Mouse (Mus musculus) testis, adult 2 months (tissue): ENCODE results near the gene Trim46. TPM values are rescaled to one million over a fixed set of nuclear protein-coding genes. Genes with fewer than 3 reads are reported as not detected.
A peak's percentile ranks its signal among the peaks of the same experiment; 100 is the strongest.

Source experiments
- H3K27ac ChIP-seq: fragments of 200-500 bp; 2 replicates; pipeline ENCODE4 v1.5.1; 2012; ENCODE audit warnings: low read depth, low read length; ENCODE audit not compliant: control insufficient read depth, insufficient read depth
- H3K27me3 ChIP-seq: fragments of 200-500 bp; 2 replicates; pipeline ENCODE4 v1.6.1; 2012; ENCODE audit warnings: mild to moderate bottlenecking, low read length, moderate library complexity; ENCODE audit not compliant: control insufficient read depth, insufficient read depth
- H3K36me3 ChIP-seq: fragments of 200-500 bp; 2 replicates; pipeline ENCODE4 v1.6.1; 2012; ENCODE audit warnings: mild to moderate bottlenecking, low read length; ENCODE audit not compliant: control insufficient read depth, insufficient read depth
- H3K4me1 ChIP-seq: fragments of 200-500 bp; 2 replicates; pipeline ENCODE4 v1.6.1; 2012; ENCODE audit warnings: low read length; ENCODE audit not compliant: control insufficient read depth, insufficient read depth
- H3K4me3 ChIP-seq: fragments of 200-500 bp; 2 replicates; pipeline ENCODE4 v1.5.1; 2012; ENCODE audit warnings: low read depth, mild to moderate bottlenecking, low read length, moderate library complexity, mixed read lengths; ENCODE audit not compliant: control insufficient read depth
- CTCF ChIP-seq: fragments of 200-500 bp; IDR thresholded peaks from 2 replicates; pipeline ENCODE4 v1.5.1; 2012; ENCODE audit warnings: low read depth, mild to moderate bottlenecking, inconsistent platforms, low read length, moderate library complexity; ENCODE audit not compliant: control insufficient read depth, insufficient read depth, insufficient replicate concordance
- POLR2A ChIP-seq: fragments of 200-500 bp; IDR thresholded peaks from 2 replicates; pipeline ENCODE4 v1.6.1; 2012; ENCODE audit warnings: low read depth, mild to moderate bottlenecking, inconsistent platforms, low read length, moderate library complexity; ENCODE audit not compliant: control insufficient read depth
- polyA plus RNA-seq: library from polyadenylated mRNA; depleted of rRNA; stranded (reverse); fragments of >200 nt; gene quantifications from 2 replicates; pipeline ENCODE4 v1.2.3, GENCODE M21; 2012

The Trim46 gene
- polyA plus RNA-seq, 1 experiment = 27.9 TPM

DNA sequence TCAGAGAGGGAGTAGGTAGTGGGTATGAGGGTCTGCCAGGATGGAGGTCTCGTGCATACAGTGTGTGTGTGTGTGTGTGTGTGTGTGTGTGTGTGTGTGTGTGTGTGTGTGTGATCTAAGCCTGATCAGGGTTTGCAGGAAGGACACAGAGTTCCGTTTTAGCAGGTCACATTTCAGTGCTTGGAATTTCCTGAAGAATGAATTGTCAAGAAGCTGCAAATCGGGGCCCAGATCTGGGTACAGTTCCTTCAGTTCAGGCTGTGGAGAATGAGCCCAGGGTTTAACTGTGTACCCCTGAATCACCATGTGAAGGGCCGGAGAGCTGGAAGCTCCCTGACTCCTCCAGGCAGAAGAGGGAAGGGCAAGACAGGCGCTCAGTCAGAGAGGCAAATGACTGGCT lies 41.2 kb upstream of the Trim46 start:
- no peak for TF ChIP-seq CTCF
- TF ChIP-seq POLR2A = no peak

DNA sequence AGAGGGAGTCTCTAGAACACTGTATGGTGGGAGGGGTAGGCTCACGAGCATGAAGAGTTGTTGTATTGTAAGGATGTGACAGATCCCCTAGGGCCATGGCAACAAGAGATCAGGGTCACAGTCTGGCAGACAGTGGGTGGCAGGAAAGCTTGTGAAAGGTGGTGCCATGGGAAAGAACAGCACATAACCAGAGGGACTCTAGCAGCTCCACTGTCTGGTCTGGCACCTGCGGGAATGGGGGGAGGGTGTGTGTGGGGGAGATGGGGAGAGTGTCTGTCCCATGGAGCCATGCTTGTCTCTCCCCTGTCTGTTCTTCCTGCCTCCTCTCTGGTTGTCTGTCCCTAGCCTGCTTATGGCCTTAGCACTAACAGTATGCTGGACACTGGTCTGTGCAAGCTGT lies 39.4 kb upstream of the Trim46 start:
- Histone ChIP-seq H3K4me1 (no peaks in the 10 kb centered on the region; the same call in 1 of the 2 replicates), H3K27me3 (no peaks in the 10 kb centered on the region), H3K4me3 (no peak overlapping the region), H3K27ac (no peak overlapping the region), H3K36me3 (no peaks in the 10 kb centered on the region)
- TF ChIP-seq POLR2A (no peak), CTCF (no peak)

More for the DNA sequence above, 41.2 kb upstream of the Trim46 start:
- no peaks in the 10 kb centered on the region for H3K27me3 ChIP-seq
- H3K27ac ChIP-seq = no peak overlapping the region
- no peaks in the 10 kb centered on the region for H3K4me1 ChIP-seq
- H3K36me3 ChIP-seq = no peaks in the 10 kb centered on the region
- no peak overlapping the region for H3K4me3 ChIP-seq

DNA sequence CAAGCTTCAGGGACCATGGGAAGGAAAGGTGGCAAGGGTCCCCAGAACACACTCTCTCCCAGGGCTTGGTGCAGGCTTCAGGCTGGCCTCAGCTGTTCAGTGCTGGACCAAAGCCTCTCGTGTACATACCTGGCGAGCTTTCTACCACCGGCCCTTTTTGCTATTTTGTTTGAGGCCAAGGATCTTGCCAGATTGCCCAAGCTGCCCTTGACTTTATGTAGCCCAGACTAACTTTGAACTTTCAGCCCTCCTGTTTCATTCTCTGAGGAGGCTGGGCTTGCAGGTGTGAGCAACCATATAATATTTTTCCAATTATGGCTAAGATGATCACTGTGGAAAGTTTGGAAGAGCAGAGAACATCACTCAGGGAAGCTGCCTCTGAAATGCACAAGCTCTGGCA lies 38.2 kb upstream of the Trim46 start:
- Histone ChIP-seq H3K27me3 (no peaks in the 10 kb centered on the region), H3K36me3 (no peaks in the 10 kb centered on the region), H3K4me3 (no peak overlapping the region), H3K4me1 (no peaks in the 10 kb centered on the region; the same call in 1 of the 2 replicates), H3K27ac (no peak overlapping the region)
- no peak for TF ChIP-seq CTCF
- TF ChIP-seq POLR2A = no peak

DNA sequence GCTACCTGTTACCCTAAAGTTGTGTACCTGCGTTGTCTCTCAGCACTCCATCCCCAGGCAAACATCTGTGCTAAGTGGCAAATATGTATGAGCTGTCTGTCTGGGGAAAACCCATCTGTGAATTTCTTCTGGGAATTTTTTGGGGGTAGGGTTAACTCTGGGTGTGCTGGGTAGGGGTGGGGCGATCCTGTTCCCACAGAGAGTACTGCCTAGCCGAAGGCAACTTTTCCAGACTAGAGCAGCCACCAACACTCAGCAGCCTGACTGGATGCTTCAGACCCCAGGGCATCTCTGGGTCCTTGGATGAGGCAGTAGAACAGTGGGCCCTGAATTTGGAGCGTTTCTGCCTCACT lies 36.2 kb upstream of the Trim46 start:
- H3K4me1 ChIP-seq = no peaks in the 10 kb centered on the region; the same call in 1 of the 2 replicates
- no peaks in the 10 kb centered on the region for H3K36me3 ChIP-seq
- H3K27me3 ChIP-seq = no peaks in the 10 kb centered on the region
- TF ChIP-seq CTCF (no peak), POLR2A (no peak)
- no peak overlapping the region for H3K27ac ChIP-seq
- H3K4me3 ChIP-seq = no peak overlapping the region

DNA sequence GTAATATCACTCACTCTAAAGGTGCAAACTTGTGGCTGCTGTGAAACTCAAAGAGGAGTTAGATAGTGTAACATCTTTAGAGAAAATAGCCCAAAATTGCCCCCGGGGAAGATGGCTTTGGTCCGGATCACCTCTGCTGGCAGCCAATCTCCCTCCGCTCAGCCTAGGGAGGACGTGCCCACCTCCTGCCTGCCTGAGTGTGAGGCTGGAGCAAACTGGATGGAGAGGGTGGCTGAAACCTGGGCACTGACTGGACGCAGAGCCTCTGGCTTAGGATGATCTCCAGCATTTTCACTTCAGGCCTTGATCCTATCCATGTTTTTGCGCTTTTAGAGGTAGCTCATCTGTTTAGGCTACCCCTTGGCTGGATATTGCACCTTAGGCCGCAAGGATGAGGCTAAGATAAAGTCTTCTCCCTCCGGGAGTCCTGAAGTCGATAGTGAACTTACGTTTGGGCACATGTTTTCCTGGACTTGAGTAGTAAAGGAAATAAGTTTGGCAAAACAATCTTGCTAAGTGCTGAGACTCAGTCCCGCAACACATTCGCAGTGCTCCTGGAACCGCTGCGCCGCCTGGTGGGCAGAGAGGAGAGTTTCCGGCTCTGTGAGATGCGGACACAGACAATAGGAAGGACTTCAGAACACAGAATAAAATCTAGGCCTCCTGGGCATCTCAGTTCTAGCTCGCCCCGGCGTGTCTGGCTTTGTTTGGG lies 35.6 kb upstream of the Trim46 start:
- no peaks in the 10 kb centered on the region for H3K36me3 ChIP-seq
- no peaks in the 10 kb centered on the region; the same call in 1 of the 2 replicates for H3K4me1 ChIP-seq
- H3K27me3 ChIP-seq = no peaks in the 10 kb centered on the region
- TF ChIP-seq CTCF (peak; percentile 89), POLR2A (no peak)
- H3K27ac ChIP-seq = no peak overlapping the region
- H3K4me3 ChIP-seq = peak overlapping the region; percentile 51; the same call in 1 of the 2 replicates

DNA sequence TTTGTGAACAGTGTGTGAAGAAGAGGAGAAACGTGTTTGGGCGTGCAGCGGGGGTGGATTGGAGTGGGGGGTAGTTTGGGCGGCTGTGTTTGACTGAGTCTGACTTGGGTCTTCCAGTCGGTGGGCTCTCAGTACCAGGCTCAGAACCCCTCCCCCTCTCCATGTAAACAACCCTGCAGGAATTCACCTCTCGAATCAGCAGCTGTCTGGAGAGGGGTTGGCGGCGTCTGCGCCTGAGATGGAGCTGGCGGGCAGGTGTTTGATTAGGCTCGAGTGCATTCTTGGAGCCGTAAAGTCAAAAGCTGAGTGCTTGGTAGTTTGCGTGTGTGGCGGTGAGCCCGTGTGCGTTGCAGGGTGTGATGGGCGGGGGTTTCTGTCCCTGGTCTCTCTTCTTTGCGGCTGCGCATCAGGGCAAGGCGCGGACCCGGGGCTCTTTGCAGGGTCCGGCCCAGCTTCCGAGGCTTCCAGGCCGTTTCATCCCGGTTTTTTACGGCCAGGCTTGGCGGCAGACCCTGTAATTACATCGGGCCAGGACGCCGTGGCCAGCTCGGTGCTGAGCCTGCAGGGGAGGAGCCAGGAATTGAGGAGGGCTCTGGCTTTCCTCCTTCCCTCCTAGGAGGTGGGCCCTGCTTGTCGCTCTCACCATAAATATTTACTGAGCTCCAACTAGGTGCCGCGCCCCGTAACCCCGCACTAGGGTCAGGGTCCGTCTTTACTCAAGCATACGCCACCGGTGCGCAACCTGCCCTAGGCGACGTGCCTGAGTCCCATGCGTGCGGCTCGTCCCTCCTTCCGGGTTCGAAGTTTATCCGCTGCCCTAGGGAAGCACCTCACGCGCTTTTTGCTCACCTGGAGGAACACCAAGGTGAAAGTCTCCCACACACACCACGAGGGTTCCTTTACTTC lies 34.8 kb upstream of the Trim46 start, which contains the start of gene Efna1:
Gene Efna1 (minus strand): TSS at position 537 of the 906 bp plus-strand sequence.
- H3K4me3 ChIP-seq = peak within 1 kb of the TSS; percentile 51
- no peaks in the 10 kb centered on the region for H3K36me3 ChIP-seq
- no peaks in the 10 kb centered on the region for H3K27me3 ChIP-seq
- H3K4me1 ChIP-seq = no peaks in the 10 kb centered on the region; the same call in 1 of the 2 replicates
- TF ChIP-seq CTCF (0 out of 2 replicates have a peak, but pooled peaks have one; percentile 9), POLR2A (no peak)
- no peak within 1 kb of the TSS for H3K27ac ChIP-seq

DNA sequence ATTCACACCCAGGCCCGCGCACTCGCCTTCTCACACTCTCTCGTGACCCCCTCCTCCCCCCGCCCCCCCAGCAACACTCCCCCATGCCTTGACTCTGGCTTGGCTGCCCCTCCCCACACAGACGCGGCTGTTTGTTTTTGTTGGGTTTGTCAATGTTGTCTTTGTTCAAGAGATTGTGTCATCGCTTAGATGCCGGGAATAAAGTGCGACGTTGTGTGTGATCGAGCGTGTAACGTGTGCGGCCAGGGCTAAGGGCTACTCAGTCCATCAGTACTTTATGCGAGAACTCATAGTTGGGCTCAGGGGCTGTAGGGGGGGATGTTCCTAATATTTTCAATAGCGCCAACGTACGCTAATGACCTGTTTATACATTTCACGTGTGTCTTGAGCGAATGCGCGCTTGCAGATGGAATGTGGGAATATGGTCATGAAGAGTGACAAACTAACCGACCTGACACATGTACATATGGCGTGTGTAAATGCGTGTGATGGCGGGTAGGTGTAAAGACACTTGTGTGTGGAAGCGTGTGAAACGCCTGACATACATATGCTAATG lies 34.0 kb upstream of the Trim46 start:
- Histone ChIP-seq H3K36me3 (no peaks in the 10 kb centered on the region), H3K27me3 (no peaks in the 10 kb centered on the region), H3K27ac (no peak overlapping the region), H3K4me3 (peak overlapping the region; percentile 71), H3K4me1 (no peaks in the 10 kb centered on the region; the same call in 1 of the 2 replicates)
- TF ChIP-seq POLR2A (no peak), CTCF (no peak)
